17 mouse cellular contexts compared by ENCODE assay signal in the genomic region with DNA sequence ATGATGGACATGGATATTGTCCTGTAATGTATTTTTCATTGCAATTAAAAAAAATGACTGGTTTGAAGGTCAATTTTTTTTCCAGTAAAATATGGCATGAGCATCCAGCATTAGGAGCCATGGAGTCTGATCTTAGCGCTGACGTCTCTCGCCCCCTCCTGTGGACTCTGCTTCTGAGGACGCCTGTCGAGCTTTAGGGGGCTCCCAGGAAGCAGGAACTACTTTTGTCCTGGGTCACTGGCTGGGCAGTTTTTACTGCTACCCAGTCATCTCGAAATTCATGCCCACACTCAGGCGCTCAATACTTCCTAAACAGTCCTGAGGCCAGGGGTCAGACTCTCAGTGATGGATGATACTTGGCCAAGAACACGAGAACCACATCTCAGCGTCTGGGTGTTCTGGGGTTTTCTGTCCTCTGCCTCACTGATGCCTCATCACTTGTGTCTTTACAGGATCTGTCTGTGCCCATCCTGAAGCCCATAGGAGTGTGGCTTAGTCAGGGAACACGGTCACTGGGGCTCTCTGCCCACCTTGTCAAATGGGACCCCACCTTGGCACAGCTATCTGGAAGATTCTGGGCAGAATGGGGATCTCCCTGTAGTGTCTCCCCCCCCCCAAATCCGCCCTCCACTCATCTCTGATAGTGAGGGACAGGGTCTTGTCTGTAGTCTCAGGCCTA. TPM values are rescaled to one million over a fixed set of nuclear protein-coding genes. Genes with fewer than 3 reads are reported as not detected.
DNase-seq lines count a peak whose midpoint lies in the region; ATAC-seq and TF ChIP-seq lines count a peak whose summit lies in the region.
"Had no signal": no experiment of that assay in that cellular context is flagged by ENCODE, and none has a peak within 500 bp of the region (broad histone marks: within the 10 kb centered on the region; RNA-seq: fewer than 3 reads in every experiment).

No protein-coding gene starts in this region.

- H3K27ac ChIP-seq in heart, embryonic 13.5 days (replicated peaks), result 0 out of 2 replicates have a peak overlapping the region, but pooled peaks have one; percentile 9
- H3K27ac ChIP-seq in embryonic facial prominence, embryonic 14.5 days (replicated peaks; ENCODE audit: low read depth, low read length), result peak overlapping the region; percentile 83
- peak overlapping the region; percentile 35; the same call in 1 of the 2 replicates for H3K27ac ChIP-seq in intestine, postnatal 0 days (ENCODE audit: low read depth, low read length)
- H3K27ac ChIP-seq: forebrain, embryonic 13.5 days; neural tube, embryonic 12.5 days had no signal

- H3K4me1 ChIP-seq in heart, embryonic 13.5 days, result peaks cover 27% of the 10 kb centered on the region
- H3K4me1 ChIP-seq in embryonic facial prominence, embryonic 14.5 days (ENCODE audit: control insufficient read depth, insufficient read depth, low read length), result peaks cover 17% of the 10 kb centered on the region
- peaks cover 20% of the 10 kb centered on the region; the same call in 1 of the 2 replicates for H3K4me1 ChIP-seq in intestine, postnatal 0 days (replicated peaks; ENCODE audit: control insufficient read depth, insufficient read depth, low read length)

- WGBS in heart, embryonic 13.5 days, result 71% methylated on average over 11 of the region's 11 CpGs
- 76% methylated on average over 11 of the region's 11 CpGs for WGBS in embryonic facial prominence, embryonic 14.5 days
- 74% methylated on average over 11 of the region's 11 CpGs for WGBS in intestine, postnatal 0 days

- TF ChIP-seq CTCF in intestine, postnatal 0 days (IDR thresholded peaks at IDR 0.05; ENCODE audit: low read depth), result no peak

- H3K36me3 ChIP-seq in heart, embryonic 13.5 days, result no peaks in the 10 kb centered on the region
- H3K36me3 ChIP-seq in embryonic facial prominence, embryonic 14.5 days (ENCODE audit: control insufficient read depth, insufficient read depth, low read length), result no peaks in the 10 kb centered on the region
- no peaks in the 10 kb centered on the region for H3K36me3 ChIP-seq in intestine, postnatal 0 days (ENCODE audit: control insufficient read depth, insufficient read depth)
- H3K36me3 ChIP-seq: hindbrain, embryonic 15.5 days; liver, embryonic 15.5 days; neural tube, embryonic 12.5 days had no signal

- no peak for ATAC-seq in heart, embryonic 13.5 days (ENCODE audit: extremely low read depth, insufficient number of reproducible peaks, low FRiP score, low TSS enrichment)
- ATAC-seq in embryonic facial prominence, embryonic 14.5 days (ENCODE audit: low read depth), result no peak
- ATAC-seq in intestine, postnatal 0 days, result no peak
- ATAC-seq: forebrain, embryonic 13.5 days had no signal

- no peaks in the 10 kb centered on the region for H3K9me3 ChIP-seq in heart, embryonic 13.5 days
- H3K9me3 ChIP-seq in embryonic facial prominence, embryonic 14.5 days (ENCODE audit: control insufficient read depth, low read length), result no peaks in the 10 kb centered on the region
- no peaks in the 10 kb centered on the region for H3K9me3 ChIP-seq in intestine, postnatal 0 days (ENCODE audit: control insufficient read depth)
- H3K9me3 ChIP-seq: forebrain, embryonic 13.5 days; hindbrain, embryonic 15.5 days; liver, embryonic 15.5 days; neural tube, embryonic 12.5 days had no signal

- no peaks in the 10 kb centered on the region for H3K27me3 ChIP-seq in heart, embryonic 13.5 days (replicated peaks)
- H3K27me3 ChIP-seq in embryonic facial prominence, embryonic 14.5 days (replicated peaks; ENCODE audit: control insufficient read depth, insufficient read depth, low read length), result no peaks in the 10 kb centered on the region
- no peaks in the 10 kb centered on the region for H3K27me3 ChIP-seq in intestine, postnatal 0 days (replicated peaks; ENCODE audit: control insufficient read depth, insufficient read depth, low read length)
- H3K27me3 ChIP-seq: forebrain, embryonic 13.5 days; hindbrain, embryonic 15.5 days; liver, embryonic 15.5 days; neural tube, embryonic 12.5 days had no signal

- DNase-seq in heart, postnatal 4 days, result no peak
- peak; percentile 43 for DNase-seq in kidney, postnatal 10 days
- no peak for DNase-seq in kidney, postnatal 25 days
- DNase-seq in embryonic facial prominence, embryonic 14.5 days (ENCODE audit: low spot score), result no peak
- no peak for DNase-seq in T-cell, adult 2 months (ENCODE audit: low spot score)
- DNase-seq in c-Kit-positive CD71-positive TER-119-positive erythroid progenitor cells, embryonic 14.5 days (ENCODE audit: low spot score), result no peak
- DNase-seq: cerebellum, adult 11-12 months; cerebellum, postnatal 36 days; layer of hippocampus, postnatal 36 days; left cerebral cortex, postnatal 4 days; right cerebral cortex, postnatal 25 days had no signal

- H3K4me3 ChIP-seq in heart, embryonic 13.5 days, result no peak overlapping the region
- no peak overlapping the region for H3K4me3 ChIP-seq in embryonic facial prominence, embryonic 14.5 days (ENCODE audit: low read depth, low read length)
- no peak overlapping the region for H3K4me3 ChIP-seq in intestine, postnatal 0 days (ENCODE audit: low read depth, low read length)
- H3K4me3 ChIP-seq: forebrain, embryonic 13.5 days; hindbrain, embryonic 15.5 days; liver, embryonic 15.5 days; neural tube, embryonic 12.5 days had no signal

- no peak overlapping the region for H3K4me2 ChIP-seq in heart, embryonic 13.5 days
- H3K4me2 ChIP-seq in embryonic facial prominence, embryonic 14.5 days (ENCODE audit: low read depth, low read length), result peak overlapping the region; percentile 34; the same call in 1 of the 2 replicates
- H3K4me2 ChIP-seq in intestine, postnatal 0 days (replicated peaks; ENCODE audit: low read depth), result no peak overlapping the region
- H3K4me2 ChIP-seq: forebrain, embryonic 13.5 days; hindbrain, embryonic 15.5 days; liver, embryonic 15.5 days; neural tube, embryonic 12.5 days had no signal

- no peak overlapping the region for H3K9ac ChIP-seq in heart, embryonic 13.5 days
- H3K9ac ChIP-seq in embryonic facial prominence, embryonic 14.5 days (ENCODE audit: low read depth, low read length), result no peak overlapping the region
- H3K9ac ChIP-seq in intestine, postnatal 0 days (ENCODE audit: low read depth, low read length), result no peak overlapping the region
- H3K9ac ChIP-seq: forebrain, embryonic 13.5 days; hindbrain, embryonic 15.5 days; liver, embryonic 15.5 days; neural tube, embryonic 12.5 days had no signal

RNA-seq across cellular contexts. Expression of a gene that starts 29.9 kb away (rescaled TPM):
- 46.2 and 48.3 TPM in 2 replicates for polyA plus RNA-seq in heart, embryonic 13.5 days (2015; fragmentation: Nextera tagmentation; extraction: Ambion mirVana)
- 100 to 1,000 TPM; 198 to 215 TPM for total RNA-seq in heart, postnatal 4 days (2021)
- 27.2 and 30.5 TPM in 2 replicates for polyA plus RNA-seq in embryonic facial prominence, embryonic 14.5 days (2014; fragmentation: Nextera tagmentation; extraction: Ambion mirVana)
- 21.9 and 23.9 TPM in 2 replicates for polyA plus RNA-seq in intestine, postnatal 0 days (2015; fragmentation: Nextera tagmentation; extraction: Ambion mirVana)

RNA-seq across cellular contexts. Expression of a gene that starts 45.2 kb away (rescaled TPM):
- 10.8 and 11.1 TPM in 2 replicates for polyA plus RNA-seq in heart, embryonic 13.5 days (2015; fragmentation: Nextera tagmentation; extraction: Ambion mirVana)
- total RNA-seq in heart, postnatal 4 days (2021), result 10 to 100 TPM; 10.2 to 11.0 TPM
- 16.0 and 17.2 TPM in 2 replicates for polyA plus RNA-seq in embryonic facial prominence, embryonic 14.5 days (2014; fragmentation: Nextera tagmentation; extraction: Ambion mirVana)
- 4.2 TPM in 2 replicates for polyA plus RNA-seq in intestine, postnatal 0 days (2015; fragmentation: Nextera tagmentation; extraction: Ambion mirVana)

Comparison
In these comparisons a context has a peak if more than half of its experiments do, and no peak if none do; other contexts are left out.
1. H3K27ac ChIP-seq: peak in every context shown above with its lines; median percentile 83 in embryonic facial prominence, embryonic 14.5 days; 35 in intestine, postnatal 0 days; 9 in heart, embryonic 13.5 days.